Mouse (Mus musculus) cortical plate, adult 2 months (tissue): ENCODE results near the gene Pwp1.

ENCODE experiments used
- CTCF ChIP-seq: fragments of 200-500 bp; IDR thresholded peaks from 2 replicates; pipeline ENCODE4 v1.5.1; 2011; ENCODE audit warnings: mild to moderate bottlenecking, control low read depth, low read length; ENCODE audit not compliant: insufficient read depth; ENCODE audit errors: extremely low read depth
- POLR2A ChIP-seq: fragments of 200-500 bp; IDR thresholded peaks from 2 replicates; pipeline ENCODE4 v1.6.1; 2011; ENCODE audit warnings: mild to moderate bottlenecking, low read length, control low read depth; ENCODE audit not compliant: insufficient read depth; ENCODE audit errors: extremely low read depth

DNA sequence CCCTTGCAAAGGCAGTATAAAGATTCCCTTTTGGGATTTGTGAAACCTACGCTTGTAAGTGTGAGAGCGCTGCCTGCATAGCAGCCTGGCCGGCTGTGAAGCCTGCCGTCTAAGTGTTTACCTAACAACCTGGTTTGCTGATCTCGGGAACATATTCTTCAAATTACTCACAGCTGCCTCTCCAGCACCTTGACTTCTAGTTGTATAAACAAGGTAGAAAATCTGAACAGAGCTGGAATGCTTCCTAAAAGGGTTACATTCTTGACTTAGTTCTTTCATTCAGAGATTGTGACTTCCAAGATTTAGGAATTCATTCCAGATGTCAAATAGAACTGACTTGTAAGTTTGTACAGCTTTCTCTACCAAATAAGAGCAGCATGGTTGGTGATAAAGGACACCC lies 46.5 kb downstream of the Pwp1 start:
- no peak for TF ChIP-seq CTCF
- no peak for TF ChIP-seq POLR2A
